Mouse (Mus musculus) kidney, embryonic 14.5 days (tissue): ENCODE measurements at regions not wholly inside any gene's neighbourhood (a gene's known extent, or its start where the extent isn't known, plus 50 kb on each side); places are given as distances from the start of the nearest gene placed in this dataset.
"Not testable (repeated sequence)": the region's sequence is repeated elsewhere in the genome, so short reads cannot be mapped to it uniquely, and the experiment has no call there.

Source experiments
- ATAC-seq: fragments of 200-750 bp; cut with Nextera tagmentation; 2 replicates; pipeline ENCODE4 v1.8.0; 2017; ENCODE audit warnings: moderate number of reproducible peaks, mild to moderate bottlenecking, moderate TSS enrichment, moderate library complexity; ENCODE audit not compliant: low FRiP score, low TSS enrichment
- H3K27ac ChIP-seq: fragments of 300-500 bp; sonication (generic); 2 replicates; pipeline ENCODE4 v1.5.1; 2014; ENCODE audit warnings: low read depth, mild to moderate bottlenecking, low read length, moderate library complexity, mixed read lengths
- H3K27me3 ChIP-seq: fragments of 300-500 bp; sonication (generic); 2 replicates; pipeline ENCODE4 v1.6.1; 2014; ENCODE audit warnings: mild to moderate bottlenecking, low read length; ENCODE audit not compliant: control insufficient read depth, insufficient read depth
- H3K36me3 ChIP-seq: fragments of 300-500 bp; sonication (generic); 2 replicates; pipeline ENCODE4 v1.6.1; 2014; ENCODE audit warnings: low read length, mixed read lengths; ENCODE audit not compliant: control insufficient read depth, insufficient read depth
- H3K4me1 ChIP-seq: fragments of 300-500 bp; sonication (generic); 2 replicates; pipeline ENCODE4 v1.6.1; 2014; ENCODE audit warnings: low read length, mixed read lengths; ENCODE audit not compliant: control insufficient read depth, insufficient read depth
- H3K4me2 ChIP-seq: fragments of 300-500 bp; sonication (generic); replicated peaks from 2 replicates; pipeline ENCODE4 v1.6.1; 2014; ENCODE audit warnings: low read depth, mild to moderate bottlenecking, low read length
- H3K4me3 ChIP-seq: fragments of 300-500 bp; sonication (generic); 2 replicates; pipeline ENCODE4 v1.5.1; 2014; ENCODE audit warnings: mild to moderate bottlenecking, low read length
- H3K9ac ChIP-seq: fragments of 300-500 bp; sonication (generic); 2 replicates; pipeline ENCODE4 v1.6.1; 2014; ENCODE audit warnings: low read depth, mild to moderate bottlenecking, low read length, moderate library complexity
- H3K9me3 ChIP-seq: fragments of 300-500 bp; sonication (generic); 2 replicates; pipeline ENCODE4 v1.6.1; 2016; ENCODE audit warnings: low read length; ENCODE audit not compliant: control insufficient read depth
- WGBS: fragments of 180-500 bp; shearing (Covaris S2); extraction: QIAGEN DNeasy Blood & Tissue Kit; methylation state at CpG from one replicate; pipeline ENCODE4 v1.1.7; 2014; 5-methylcytosine and 5-hydroxymethylcytosine counted together

DNA sequence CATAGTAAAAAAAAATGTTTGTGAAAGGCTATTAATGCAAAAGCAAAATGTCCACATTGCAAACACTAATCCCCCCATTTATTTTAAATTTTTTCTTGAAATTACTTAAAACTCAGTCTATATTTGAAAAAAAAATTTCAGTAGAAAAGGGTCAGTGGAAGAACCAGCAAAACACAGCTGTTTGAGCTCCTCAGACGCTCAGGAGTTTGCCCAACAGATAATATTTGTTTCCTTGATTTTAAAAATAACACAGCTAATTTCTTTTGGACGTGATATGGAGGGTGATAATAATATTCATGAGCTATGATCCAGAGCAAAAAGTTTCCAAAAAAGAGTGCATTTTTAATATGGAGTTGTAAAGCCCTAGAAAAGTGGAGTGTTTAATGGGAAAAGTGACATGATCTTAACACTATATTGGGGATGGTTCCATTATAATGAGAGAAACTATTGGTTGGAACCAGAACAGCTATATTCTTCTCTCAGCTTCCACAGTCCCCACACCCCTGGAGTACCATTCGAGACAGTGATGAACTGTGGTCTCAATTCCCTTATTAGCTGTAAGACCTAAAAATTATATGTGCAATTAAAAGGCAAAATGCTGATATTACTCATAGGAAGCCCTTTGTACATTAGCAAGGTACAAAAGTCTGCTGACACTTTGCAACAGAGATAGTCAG is 209.0 kb upstream of the Rnf219 start:
- 78% methylated on average over 3 of the region's 3 CpGs for WGBS
- Histone ChIP-seq H3K4me1 (no peaks in the 10 kb centered on the region), H3K36me3 (no peaks in the 10 kb centered on the region), H3K27ac (no peak overlapping the region), H3K9me3 (no peaks in the 10 kb centered on the region), H3K4me2 (no peak overlapping the region), H3K9ac (no peak overlapping the region), H3K27me3 (no peaks in the 10 kb centered on the region), H3K4me3 (no peak overlapping the region)
- ATAC-seq: no peak

GRCm38 (mm10) chr14:104715651-104716050 is 193.2 kb upstream of the Rnf219 start:
- not testable (repeated sequence) for H3K36me3 ChIP-seq, ATAC-seq, H3K4me3 ChIP-seq, H3K9ac ChIP-seq, H3K27ac ChIP-seq, H3K9me3 ChIP-seq, H3K4me1 ChIP-seq, H3K27me3 ChIP-seq, H3K4me2 ChIP-seq
- WGBS: 94% methylated on average over 17 of the region's 24 CpGs

GRCm38 (mm10) chr14:104702283-104702893 is 179.9 kb upstream of the Rnf219 start:
- 82% methylated on average over 8 of the region's 8 CpGs for WGBS
- ATAC-seq: no peak
- no peaks in the 10 kb centered on the region for H3K27me3 ChIP-seq
- no peak overlapping the region for H3K9ac ChIP-seq
- no peaks in the 10 kb centered on the region for H3K4me1 ChIP-seq
- no peak overlapping the region for H3K4me2 ChIP-seq
- H3K9me3 ChIP-seq: no peaks in the 10 kb centered on the region
- no peak overlapping the region for H3K27ac ChIP-seq
- H3K36me3 ChIP-seq: no peaks in the 10 kb centered on the region
- no peak overlapping the region for H3K4me3 ChIP-seq

DNA sequence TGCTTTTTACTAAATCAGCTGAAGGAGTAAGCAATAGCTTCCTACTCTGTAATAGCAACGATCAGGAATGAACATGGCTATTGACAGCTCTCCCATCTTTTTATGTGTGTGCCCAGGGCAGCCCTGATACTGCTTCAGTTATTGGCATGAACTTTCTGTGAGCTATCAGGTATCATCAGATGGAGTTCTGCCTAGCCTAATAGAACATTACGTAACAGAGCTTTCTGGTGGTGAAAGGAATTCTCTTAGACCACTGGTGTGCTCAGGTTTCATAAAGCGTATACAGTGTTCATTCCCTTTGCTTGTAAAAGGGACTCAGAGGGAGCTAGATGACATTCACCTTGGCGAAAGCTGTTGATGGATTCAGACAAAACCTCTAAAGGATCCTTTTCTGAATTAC is 176.5 kb upstream of the Rnf219 start:
- H3K4me1 ChIP-seq: no peaks in the 10 kb centered on the region
- no peak overlapping the region for H3K9ac ChIP-seq
- no peak overlapping the region for H3K27ac ChIP-seq
- H3K4me3 ChIP-seq: no peak overlapping the region
- no peaks in the 10 kb centered on the region for H3K36me3 ChIP-seq
- ATAC-seq: no peak
- no peaks in the 10 kb centered on the region for H3K9me3 ChIP-seq
- H3K27me3 ChIP-seq: no peaks in the 10 kb centered on the region
- 79% methylated on average over 4 of the region's 4 CpGs for WGBS
- H3K4me2 ChIP-seq: no peak overlapping the region

- H3K4me1 ChIP-seq: no peaks in the 10 kb centered on the region
- 85% methylated on average over 4 of the region's 4 CpGs for WGBS
- H3K36me3 ChIP-seq: no peaks in the 10 kb centered on the region
- H3K9ac ChIP-seq: no peak overlapping the region
- no peak overlapping the region for H3K4me3 ChIP-seq
- no peak for ATAC-seq
- no peaks in the 10 kb centered on the region for H3K9me3 ChIP-seq
- H3K4me2 ChIP-seq: no peak overlapping the region
- H3K27ac ChIP-seq: no peak overlapping the region
- no peaks in the 10 kb centered on the region for H3K27me3 ChIP-seq
Observed at GRCm38 (mm10) chr14:104695101-104695500, 172.7 kb upstream of the Rnf219 start.

GRCm38 (mm10) chr14:104694174-104694803 is 171.8 kb upstream of the Rnf219 start:
- Histone ChIP-seq H3K9ac (no peak overlapping the region), H3K27me3 (no peaks in the 10 kb centered on the region), H3K9me3 (no peaks in the 10 kb centered on the region), H3K4me3 (no peak overlapping the region), H3K27ac (no peak overlapping the region), H3K4me2 (no peak overlapping the region), H3K4me1 (no peaks in the 10 kb centered on the region), H3K36me3 (no peaks in the 10 kb centered on the region)
- no peak for ATAC-seq
- 80% methylated on average over 14 of the region's 14 CpGs for WGBS

- Histone ChIP-seq H3K36me3 (no peaks in the 10 kb centered on the region), H3K27ac (no peak overlapping the region), H3K9ac (no peak overlapping the region), H3K4me3 (no peak overlapping the region), H3K27me3 (no peaks in the 10 kb centered on the region), H3K4me2 (no peak overlapping the region), H3K4me1 (no peaks in the 10 kb centered on the region), H3K9me3 (no peaks in the 10 kb centered on the region)
- ATAC-seq: no peak
- WGBS: 90% methylated on average over 5 of the region's 5 CpGs
Observed at GRCm38 (mm10) chr14:104692616-104693015, 170.2 kb upstream of the Rnf219 start.

- no peaks in the 10 kb centered on the region for H3K36me3 ChIP-seq
- H3K9ac ChIP-seq: no peak overlapping the region
- H3K9me3 ChIP-seq: no peaks in the 10 kb centered on the region
- 90% methylated on average over 3 of the region's 3 CpGs for WGBS
- H3K4me2 ChIP-seq: no peak overlapping the region
- ATAC-seq: no peak
- no peak overlapping the region for H3K27ac ChIP-seq
- H3K4me3 ChIP-seq: no peak overlapping the region
- H3K27me3 ChIP-seq: no peaks in the 10 kb centered on the region
- no peaks in the 10 kb centered on the region for H3K4me1 ChIP-seq
Observed at GRCm38 (mm10) chr14:104688440-104688839, 166.0 kb upstream of the Rnf219 start.

DNA sequence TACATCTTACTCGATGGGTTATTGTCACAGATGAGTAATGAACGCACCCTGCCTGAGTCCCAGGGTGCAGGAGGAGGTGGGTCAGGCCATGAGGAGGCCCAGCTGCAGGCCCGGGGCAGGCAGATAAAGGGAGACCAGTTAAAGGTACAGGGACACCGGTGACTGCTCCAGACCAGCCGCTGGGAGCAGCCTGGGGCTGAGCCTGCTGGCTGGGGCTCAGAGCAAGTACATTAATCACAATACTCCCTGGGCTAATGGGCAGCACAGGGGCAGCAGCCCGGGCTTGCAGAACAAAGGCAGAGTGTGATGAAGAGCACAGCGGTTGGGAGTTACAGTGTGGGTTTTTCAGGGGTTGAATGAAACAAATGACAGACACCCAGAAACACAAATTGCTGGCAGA is 154.4 kb upstream of the Rnf219 start:
- no peaks in the 10 kb centered on the region for H3K4me1 ChIP-seq
- H3K36me3 ChIP-seq: no peaks in the 10 kb centered on the region
- no peaks in the 10 kb centered on the region for H3K27me3 ChIP-seq
- ATAC-seq: peak; percentile 93
- no peaks in the 10 kb centered on the region for H3K9me3 ChIP-seq
- no peak overlapping the region for H3K4me3 ChIP-seq
- no peak overlapping the region for H3K27ac ChIP-seq
- 3% methylated on average over 7 of the region's 7 CpGs for WGBS
- no peak overlapping the region for H3K4me2 ChIP-seq
- H3K9ac ChIP-seq: no peak overlapping the region
